Mouse (Mus musculus): ENCODE results near the gene Gm3435. TPM values are rescaled to one million over a fixed set of nuclear protein-coding genes. Genes with fewer than 3 reads are reported as not detected.

Gene Gm3435
- 4.5 and 7.6 TPM in 2 replicates for polyA plus RNA-seq (2015; fragmentation: Nextera tagmentation; extraction: Ambion mirVana)

GRCm38 (mm10) chr17:15009706-15010413 lies at the start of gene Gm3435:
Gene Gm3435, plus strand, starts transcription at chr17:15010176.

DNA sequence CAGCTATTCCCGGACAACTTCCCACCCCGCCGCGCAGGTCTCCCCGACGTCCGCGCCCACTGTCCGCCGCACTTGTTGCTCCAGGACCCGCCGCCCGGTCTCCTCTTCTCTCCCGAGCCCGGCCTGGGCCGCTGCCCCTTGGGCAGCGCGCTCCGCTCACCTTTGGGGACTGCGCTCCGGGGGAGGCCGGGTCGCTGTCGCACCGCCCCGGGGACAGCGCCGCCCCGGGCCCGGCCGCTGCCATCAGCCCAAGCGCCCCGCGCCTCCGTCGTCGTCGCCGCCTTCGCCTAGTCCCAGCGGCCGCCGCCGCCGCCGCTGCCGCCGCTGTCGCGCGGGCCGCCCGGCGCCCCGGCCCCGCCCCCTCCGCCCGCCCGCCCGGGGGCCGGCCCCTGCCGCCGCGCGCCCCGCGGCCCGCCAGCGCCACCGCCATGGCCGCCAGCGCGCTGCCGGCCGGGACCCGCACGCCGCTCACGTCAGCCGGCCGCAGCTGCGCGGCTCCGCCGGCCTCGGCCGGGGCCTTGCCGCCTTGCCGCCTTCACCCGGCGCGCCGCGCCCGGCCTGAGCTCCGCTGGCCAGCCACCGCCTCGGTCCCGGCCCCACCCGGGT lies 48.9 kb upstream of the Gm3435 start, which contains the start of gene Phf10:
Phf10 (minus strand) TSS at position 323 of the 606 bp plus-strand sequence.

DNA sequence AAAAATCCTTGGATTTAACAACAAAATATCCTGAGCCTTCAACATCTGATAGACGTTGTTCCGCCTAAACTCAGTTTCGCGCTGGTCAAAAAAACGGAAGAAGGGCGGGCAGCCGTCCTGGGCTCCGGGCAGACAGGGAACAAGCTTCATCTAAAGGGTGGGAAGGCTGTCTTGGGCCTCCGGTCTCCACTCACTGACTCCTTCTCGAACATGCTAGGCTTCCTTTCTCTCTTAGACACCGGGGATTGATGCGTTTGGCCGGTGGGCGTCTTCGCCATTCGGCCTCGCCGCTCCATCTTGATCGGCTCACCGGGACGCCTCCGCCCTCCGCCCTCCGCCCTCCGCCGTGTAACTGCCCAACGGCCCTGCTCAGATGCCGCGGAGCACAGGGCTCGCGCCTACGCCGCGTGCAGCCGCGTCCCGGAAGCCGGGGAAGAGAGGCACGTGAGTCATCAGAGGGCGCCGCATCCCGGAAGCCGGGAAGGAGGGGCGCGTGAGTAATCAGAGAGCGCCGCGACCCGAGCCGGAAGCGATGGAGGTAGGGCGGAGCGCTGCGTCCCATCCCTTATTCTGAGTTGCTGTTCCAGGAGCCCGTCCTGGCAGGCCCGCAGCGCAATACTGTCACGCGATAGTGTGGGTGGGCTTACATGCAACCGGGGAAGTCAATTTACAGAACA lies 31.5 kb upstream of the Gm3435 start, which contains the start of the genes 9030025P20Rik and Gm3417:
9030025P20Rik (plus strand) TSS at position 107 of the 677 bp plus-strand sequence.
Gm3417 (minus strand) TSS at position 429 of the 677 bp plus-strand sequence.

GRCm38 (mm10) chr17:15041175-15041729 lies 31.3 kb downstream of the Gm3435 start, which contains the start of the genes Ermard, Tcte3 and Gm3448:
Gene Ermard, plus strand, starts transcription at chr17:15041208.
Gene Tcte3, minus strand, starts transcription at chr17:15041488.
Gene Gm3448, minus strand, starts transcription at chr17:15041537.

Other genes starting within 250 kb of the Gm3435 start
- 3.1 and 3.4 TPM in 2 replicates for gene Wdr27, start 67.0 kb upstream of the Gm3435 start, polyA plus RNA-seq (2015; fragmentation: Nextera tagmentation; extraction: Ambion mirVana)
- 14.3 and 15.2 TPM in 2 replicates for gene 1600012H06Rik, start 67.0 kb upstream of the Gm3435 start, polyA plus RNA-seq (2015; fragmentation: Nextera tagmentation; extraction: Ambion mirVana)
- 88.7 and 100 TPM in 2 replicates for gene Phf10, start 48.9 kb upstream of the Gm3435 start, polyA plus RNA-seq (2015; fragmentation: Nextera tagmentation; extraction: Ambion mirVana)
- gene 9030025P20Rik, start 31.7 kb upstream of the Gm3435 start, polyA plus RNA-seq (2015; fragmentation: Nextera tagmentation; extraction: Ambion mirVana): 5.7 and 8.3 TPM in 2 replicates
- gene Gm3417, start 31.4 kb upstream of the Gm3435 start, polyA plus RNA-seq (2015; fragmentation: Nextera tagmentation; extraction: Ambion mirVana): 2.5 and 4.3 TPM in 2 replicates
- 46.4 and 50.9 TPM in 2 replicates for gene Ermard, start 31.0 kb downstream of the Gm3435 start, polyA plus RNA-seq (2015; fragmentation: Nextera tagmentation; extraction: Ambion mirVana)
- gene Tcte3, start 31.3 kb downstream of the Gm3435 start, polyA plus RNA-seq (2015; fragmentation: Nextera tagmentation; extraction: Ambion mirVana): 12.9 and 14.5 TPM in 2 replicates
- gene Gm3448, start 31.4 kb downstream of the Gm3435 start, polyA plus RNA-seq (2015; fragmentation: Nextera tagmentation; extraction: Ambion mirVana): 8.1 and 9.6 TPM in 2 replicates

All from spleen, postnatal 0 days (tissue).